8 mouse cellular contexts compared by ENCODE assay signal in genomic region chr7:44864595-44865542, GRCm38 (mm10). TPM values are rescaled to one million over a fixed set of nuclear protein-coding genes. Genes with fewer than 3 reads are reported as not detected.
DNase-seq lines count a peak whose midpoint lies in the region; ATAC-seq and TF ChIP-seq lines count a peak whose summit lies in the region.

No protein-coding gene starts in this region.

- no peaks in the 10 kb centered on the region for H3K27me3 ChIP-seq in midbrain, embryonic 12.5 days
- H3K27me3 ChIP-seq in midbrain, embryonic 14.5 days (ENCODE audit: control insufficient read depth, insufficient read depth, low read length): no peaks in the 10 kb centered on the region
- no peaks in the 10 kb centered on the region for H3K27me3 ChIP-seq in intestine, postnatal 0 days (replicated peaks; ENCODE audit: control insufficient read depth, insufficient read depth, low read length)
- H3K27me3 ChIP-seq in stomach, embryonic 16.5 days (ENCODE audit: control insufficient read depth, insufficient read depth, low read length): no peaks in the 10 kb centered on the region
- H3K27me3 ChIP-seq in forebrain, embryonic 11.5 days (ENCODE audit: control insufficient read depth, insufficient read depth, low read length): no peaks in the 10 kb centered on the region

- peaks cover 48% of the 10 kb centered on the region for H3K4me1 ChIP-seq in midbrain, embryonic 12.5 days
- peaks cover 24% of the 10 kb centered on the region for H3K4me1 ChIP-seq in midbrain, embryonic 14.5 days (ENCODE audit: control insufficient read depth, insufficient read depth, low read length)
- H3K4me1 ChIP-seq in intestine, postnatal 0 days (replicated peaks; ENCODE audit: control insufficient read depth, insufficient read depth, low read length): peaks cover 27% of the 10 kb centered on the region
- H3K4me1 ChIP-seq in stomach, embryonic 16.5 days (ENCODE audit: control insufficient read depth, insufficient read depth, low read length): peaks cover 50% of the 10 kb centered on the region
- peaks cover 23% of the 10 kb centered on the region for H3K4me1 ChIP-seq in forebrain, embryonic 11.5 days (replicated peaks; ENCODE audit: control insufficient read depth, insufficient read depth, low read length)

- no peak overlapping the region for H3K4me2 ChIP-seq in midbrain, embryonic 12.5 days (replicated peaks)
- H3K4me2 ChIP-seq in midbrain, embryonic 14.5 days (ENCODE audit: low read length): no peak overlapping the region
- no peak overlapping the region for H3K4me2 ChIP-seq in intestine, postnatal 0 days (replicated peaks; ENCODE audit: low read depth)
- no peak overlapping the region for H3K4me2 ChIP-seq in stomach, embryonic 16.5 days (ENCODE audit: low read depth, low read length)
- no peak overlapping the region for H3K4me2 ChIP-seq in forebrain, embryonic 11.5 days (ENCODE audit: low read depth, low read length, severe bottlenecking)

- no peak overlapping the region for H3K9ac ChIP-seq in midbrain, embryonic 12.5 days (replicated peaks)
- H3K9ac ChIP-seq in midbrain, embryonic 14.5 days (replicated peaks; ENCODE audit: low read length): no peak overlapping the region
- no peak overlapping the region for H3K9ac ChIP-seq in intestine, postnatal 0 days (ENCODE audit: low read depth, low read length)
- peak overlapping the region; percentile 1; the same call in 1 of the 2 replicates for H3K9ac ChIP-seq in stomach, embryonic 16.5 days (ENCODE audit: low read length)
- H3K9ac ChIP-seq in forebrain, embryonic 11.5 days (ENCODE audit: low read length): no peak overlapping the region

- peaks cover 57% of the 10 kb centered on the region for H3K36me3 ChIP-seq in midbrain, embryonic 12.5 days
- peaks cover 55% of the 10 kb centered on the region for H3K36me3 ChIP-seq in midbrain, embryonic 14.5 days (ENCODE audit: control insufficient read depth, insufficient read depth, low read length)
- H3K36me3 ChIP-seq in intestine, postnatal 0 days (ENCODE audit: control insufficient read depth, insufficient read depth): peaks cover 42% of the 10 kb centered on the region
- H3K36me3 ChIP-seq in stomach, embryonic 16.5 days (ENCODE audit: control insufficient read depth, insufficient read depth, low read length): peaks cover 27% of the 10 kb centered on the region
- H3K36me3 ChIP-seq in forebrain, embryonic 11.5 days (ENCODE audit: control insufficient read depth, insufficient read depth, low read length): peaks cover 20% of the 10 kb centered on the region

- DNase-seq in gastrocnemius, postnatal 10 days: peak; percentile 44
- no peak for DNase-seq in gastrocnemius, adult 8-10 months (ENCODE audit: low spot score in 2 of 2)
- no peak for DNase-seq in midbrain, embryonic 14.5 days
- no peak for DNase-seq in layer of hippocampus, postnatal 10 days (ENCODE audit: low spot score in 2 of 2)
- no peak for DNase-seq in forebrain, embryonic 11.5 days (ENCODE audit: low spot score)

- no peaks in the 10 kb centered on the region for H3K9me3 ChIP-seq in midbrain, embryonic 12.5 days
- no peaks in the 10 kb centered on the region for H3K9me3 ChIP-seq in midbrain, embryonic 14.5 days (ENCODE audit: control insufficient read depth, low read length)
- H3K9me3 ChIP-seq in intestine, postnatal 0 days (ENCODE audit: control insufficient read depth): no peaks in the 10 kb centered on the region
- H3K9me3 ChIP-seq in stomach, embryonic 16.5 days (replicated peaks; ENCODE audit: control insufficient read depth, low read length): no peaks in the 10 kb centered on the region
- no peaks in the 10 kb centered on the region for H3K9me3 ChIP-seq in forebrain, embryonic 11.5 days (ENCODE audit: control insufficient read depth, low read length)

- no peak overlapping the region for H3K4me3 ChIP-seq in midbrain, embryonic 12.5 days
- H3K4me3 ChIP-seq in midbrain, embryonic 14.5 days (replicated peaks; ENCODE audit: low read depth, low read length): no peak overlapping the region
- H3K4me3 ChIP-seq in intestine, postnatal 0 days (ENCODE audit: low read depth, low read length): no peak overlapping the region
- H3K4me3 ChIP-seq in stomach, embryonic 16.5 days (replicated peaks; ENCODE audit: low read length): no peak overlapping the region
- H3K4me3 ChIP-seq in forebrain, embryonic 11.5 days (ENCODE audit: low read depth, low read length): no peak overlapping the region

- no peak for TF ChIP-seq CTCF in intestine, postnatal 0 days (IDR thresholded peaks at IDR 0.05; ENCODE audit: low read depth)

- 0 out of 2 replicates have a peak overlapping the region, but pooled peaks have one; percentile 2 for H3K27ac ChIP-seq in midbrain, embryonic 12.5 days (replicated peaks)
- H3K27ac ChIP-seq in midbrain, embryonic 14.5 days (replicated peaks; ENCODE audit: low read depth, low read length): no peak overlapping the region
- 0 out of 2 replicates have a peak overlapping the region, but pooled peaks have one; percentile 21 for H3K27ac ChIP-seq in intestine, postnatal 0 days (ENCODE audit: low read depth, low read length)
- H3K27ac ChIP-seq in stomach, embryonic 16.5 days (ENCODE audit: low read length): 0 out of 2 replicates have a peak overlapping the region, but pooled peaks have one; percentile 74
- no peak overlapping the region for H3K27ac ChIP-seq in forebrain, embryonic 11.5 days (ENCODE audit: low read depth, low read length)

- no peak for ATAC-seq in midbrain, embryonic 12.5 days (ENCODE audit: low FRiP score, low read depth)
- ATAC-seq in midbrain, embryonic 14.5 days (ENCODE audit: low FRiP score, low TSS enrichment): no peak
- ATAC-seq in intestine, postnatal 0 days: no peak
- no peak for ATAC-seq in stomach, embryonic 16.5 days (ENCODE audit: insufficient read depth, low FRiP score)
- no peak for ATAC-seq in forebrain, embryonic 11.5 days (replicated peaks; ENCODE audit: low FRiP score)

- 86% methylated on average over 24 of the region's 24 CpGs for WGBS in midbrain, embryonic 12.5 days
- 85% methylated on average over 24 of the region's 24 CpGs for WGBS in midbrain, embryonic 14.5 days
- 78% methylated on average over 24 of the region's 24 CpGs for WGBS in intestine, postnatal 0 days
- WGBS in stomach, embryonic 16.5 days: 77% methylated on average over 24 of the region's 24 CpGs
- 86% methylated on average over 24 of the region's 24 CpGs for WGBS in forebrain, embryonic 11.5 days

RNA-seq across cellular contexts. Expression of gene Ptov1, which starts 4.7 kb away (rescaled TPM):
- 100 to 1,000 TPM; 210 to 216 TPM for total RNA-seq in gastrocnemius, postnatal 10 days (2021)
- total RNA-seq in gastrocnemius, adult 8-10 months (2022): 100 to 1,000 TPM; 146 to 178 (median 160) TPM
- polyA plus RNA-seq in midbrain, embryonic 12.5 days (2016; fragmentation: Nextera tagmentation; extraction: Ambion mirVana): 605 and 652 TPM in 2 replicates
- 480 and 508 TPM in 2 replicates for polyA plus RNA-seq in midbrain, embryonic 14.5 days (2014; fragmentation: Nextera tagmentation; extraction: Ambion mirVana)
- polyA plus RNA-seq in intestine, postnatal 0 days (2015; fragmentation: Nextera tagmentation; extraction: Ambion mirVana): 112 and 114 TPM in 2 replicates
- 150 and 156 TPM in 2 replicates for polyA plus RNA-seq in stomach, embryonic 16.5 days (2015; fragmentation: Nextera tagmentation; extraction: Ambion mirVana)
- total RNA-seq in layer of hippocampus, postnatal 10 days (2021): 100 to 1,000 TPM; 278 to 304 TPM
- polyA plus RNA-seq in forebrain, embryonic 11.5 days (2014; fragmentation: Nextera tagmentation; extraction: Ambion mirVana): 454 and 526 TPM in 2 replicates

RNA-seq across cellular contexts. Expression of gene Pnkp, which starts 7.9 kb away (rescaled TPM):
- total RNA-seq in gastrocnemius, postnatal 10 days (2021): 10 to 100 TPM; 14.4 to 16.5 TPM
- 10 to 100 TPM; 21.2 to 23.9 (median 22.4) TPM for total RNA-seq in gastrocnemius, adult 8-10 months (2022)
- polyA plus RNA-seq in midbrain, embryonic 12.5 days (2016; fragmentation: Nextera tagmentation; extraction: Ambion mirVana): 36.4 and 44.0 TPM in 2 replicates
- polyA plus RNA-seq in midbrain, embryonic 14.5 days (2014; fragmentation: Nextera tagmentation; extraction: Ambion mirVana): 28.8 and 30.4 TPM in 2 replicates
- polyA plus RNA-seq in intestine, postnatal 0 days (2015; fragmentation: Nextera tagmentation; extraction: Ambion mirVana): 27.7 and 32.0 TPM in 2 replicates
- 32.6 and 34.8 TPM in 2 replicates for polyA plus RNA-seq in stomach, embryonic 16.5 days (2015; fragmentation: Nextera tagmentation; extraction: Ambion mirVana)
- 10 to 100 TPM; 32.6 to 38.4 TPM for total RNA-seq in layer of hippocampus, postnatal 10 days (2021)
- polyA plus RNA-seq in forebrain, embryonic 11.5 days (2014; fragmentation: Nextera tagmentation; extraction: Ambion mirVana): 31.6 and 32.1 TPM in 2 replicates

RNA-seq across cellular contexts. Expression of gene Tbc1d17, which starts 16.0 kb away (rescaled TPM):
- 10 to 100 TPM; 41.7 to 49.0 TPM for total RNA-seq in gastrocnemius, postnatal 10 days (2021)
- total RNA-seq in gastrocnemius, adult 8-10 months (2022): 10 to 100 TPM; 58.9 to 71.3 (median 63.3) TPM
- 97.5 and 101 TPM in 2 replicates for polyA plus RNA-seq in midbrain, embryonic 12.5 days (2016; fragmentation: Nextera tagmentation; extraction: Ambion mirVana)
- 107 and 122 TPM in 2 replicates for polyA plus RNA-seq in midbrain, embryonic 14.5 days (2014; fragmentation: Nextera tagmentation; extraction: Ambion mirVana)
- polyA plus RNA-seq in intestine, postnatal 0 days (2015; fragmentation: Nextera tagmentation; extraction: Ambion mirVana): 47.4 and 48.5 TPM in 2 replicates
- polyA plus RNA-seq in stomach, embryonic 16.5 days (2015; fragmentation: Nextera tagmentation; extraction: Ambion mirVana): 71.7 and 74.1 TPM in 2 replicates
- 10 to 100 TPM; 41.2 to 53.3 TPM for total RNA-seq in layer of hippocampus, postnatal 10 days (2021)
- 67.6 and 69.9 TPM in 2 replicates for polyA plus RNA-seq in forebrain, embryonic 11.5 days (2014; fragmentation: Nextera tagmentation; extraction: Ambion mirVana)

RNA-seq across cellular contexts. Expression of gene Akt1s1, which starts 16.1 kb away (rescaled TPM):
- 10 to 100 TPM; 84.2 to 86.4 TPM for total RNA-seq in gastrocnemius, postnatal 10 days (2021)
- 100 to 1,000 TPM; 139 to 158 (median 141) TPM for total RNA-seq in gastrocnemius, adult 8-10 months (2022)
- 92.0 and 99.2 TPM in 2 replicates for polyA plus RNA-seq in midbrain, embryonic 12.5 days (2016; fragmentation: Nextera tagmentation; extraction: Ambion mirVana)
- 61.9 and 63.7 TPM in 2 replicates for polyA plus RNA-seq in midbrain, embryonic 14.5 days (2014; fragmentation: Nextera tagmentation; extraction: Ambion mirVana)
- polyA plus RNA-seq in intestine, postnatal 0 days (2015; fragmentation: Nextera tagmentation; extraction: Ambion mirVana): 71.6 and 76.5 TPM in 2 replicates
- polyA plus RNA-seq in stomach, embryonic 16.5 days (2015; fragmentation: Nextera tagmentation; extraction: Ambion mirVana): 73.5 and 83.1 TPM in 2 replicates
- total RNA-seq in layer of hippocampus, postnatal 10 days (2021): 10 to 100 TPM; 85.8 to 95.5 TPM
- polyA plus RNA-seq in forebrain, embryonic 11.5 days (2014; fragmentation: Nextera tagmentation; extraction: Ambion mirVana): 79.9 and 83.0 TPM in 2 replicates

RNA-seq across cellular contexts. Expression of gene Med25, which starts 27.6 kb away (rescaled TPM):
- 10 to 100 TPM; 44.7 to 53.5 TPM for total RNA-seq in gastrocnemius, postnatal 10 days (2021)
- 10 to 100 TPM; 64.0 to 79.1 (median 71.0) TPM for total RNA-seq in gastrocnemius, adult 8-10 months (2022)
- polyA plus RNA-seq in midbrain, embryonic 12.5 days (2016; fragmentation: Nextera tagmentation; extraction: Ambion mirVana): 177 and 180 TPM in 2 replicates
- 114 and 128 TPM in 2 replicates for polyA plus RNA-seq in midbrain, embryonic 14.5 days (2014; fragmentation: Nextera tagmentation; extraction: Ambion mirVana)
- polyA plus RNA-seq in intestine, postnatal 0 days (2015; fragmentation: Nextera tagmentation; extraction: Ambion mirVana): 60.0 and 62.9 TPM in 2 replicates
- 89.9 and 94.0 TPM in 2 replicates for polyA plus RNA-seq in stomach, embryonic 16.5 days (2015; fragmentation: Nextera tagmentation; extraction: Ambion mirVana)
- total RNA-seq in layer of hippocampus, postnatal 10 days (2021): 100 to 1,000 TPM; 107 to 114 TPM
- 135 and 139 TPM in 2 replicates for polyA plus RNA-seq in forebrain, embryonic 11.5 days (2014; fragmentation: Nextera tagmentation; extraction: Ambion mirVana)

Comparison
In these comparisons a context has a peak if more than half of its experiments do, and no peak if none do; other contexts are left out.
1. H3K27ac ChIP-seq: peak in midbrain, embryonic 12.5 days (single experiment), intestine, postnatal 0 days (single experiment) and stomach, embryonic 16.5 days (single experiment); none in midbrain, embryonic 14.5 days (single experiment) and forebrain, embryonic 11.5 days (single experiment).